Mouse (Mus musculus) erythroblast, embryonic 14.5 days (primary cell): Measurements from ENCODE around the gene Farsb.

ENCODE experiments used
- GATA1 ChIP-seq: IDR thresholded peaks from 2 replicates; pipeline ENCODE4 v1.6.1; 2012; ENCODE audit warnings: low read length, inconsistent platforms, mixed read lengths
- TAL1 ChIP-seq: IDR thresholded peaks from 3 replicates; pipeline ENCODE4 v1.6.1; 2012; ENCODE audit warnings: low read length, inconsistent platforms, mixed read lengths

GRCm38 (mm10) chr1:78433472-78433871 is 55.2 kb downstream of the Farsb start:
- no peak for TF ChIP-seq TAL1
- TF ChIP-seq GATA1 = no peak
